Mouse (Mus musculus) C2C12 (cell line): ENCODE results near the gene Nav3.

ENCODE experiments used
- CTCF ChIP-seq: IDR thresholded peaks from one replicate; pipeline ENCODE4 v1.5.1; 2011; ENCODE audit not compliant: control insufficient read depth, insufficient read depth, insufficient read length
- MAX ChIP-seq: IDR thresholded peaks from one replicate; pipeline ENCODE4 v1.6.1; 2011; ENCODE audit warnings: mild to moderate bottlenecking, control low read depth
- MYOG ChIP-seq: IDR thresholded peaks from one replicate; pipeline ENCODE4 v1.6.1; 2011; ENCODE audit not compliant: control insufficient read depth, insufficient read length; ENCODE audit errors: extremely low read depth

- TF ChIP-seq CTCF (no peak), MAX (no peak), MYOG (no peak)
Measured at GRCm38 (mm10) chr10:110242128-110242561, 213.9 kb downstream of the Nav3 start.
